Mouse (Mus musculus): ENCODE results near the gene Hamp. TPM values are rescaled to one million over a fixed set of nuclear protein-coding genes. Genes with fewer than 3 reads are reported as not detected.

The Hamp gene
- polyA plus RNA-seq, 1 experiment from 2014 or later = not detected

- peaks cover 13% of the 10 kb centered on the region for H3K4me1 ChIP-seq (ENCODE audit: control insufficient read depth, insufficient read depth, low read length)
- H3K27me3 ChIP-seq (ENCODE audit: control insufficient read depth, insufficient read depth, low read length) = no peaks in the 10 kb centered on the region
- H3K27ac ChIP-seq (ENCODE audit: low read depth, low read length) = peak overlapping the region; percentile 98; the same call in 1 of the 2 replicates
- no peak for ATAC-seq (ENCODE audit: low read depth)
- H3K4me2 ChIP-seq (ENCODE audit: low read depth, low read length) = peak overlapping the region; percentile 65
- H3K9me3 ChIP-seq (ENCODE audit: control insufficient read depth, low read length) = no peaks in the 10 kb centered on the region
- WGBS = 71% methylated on average over 28 of the region's 28 CpGs
- peak overlapping the region; percentile 82 for H3K4me3 ChIP-seq (ENCODE audit: low read depth, low read length)
- H3K9ac ChIP-seq (replicated peaks; ENCODE audit: low read depth, low read length) = peak overlapping the region; percentile 99; the same call in 1 of the 2 replicates
- peaks cover 6% of the 10 kb centered on the region for H3K36me3 ChIP-seq (ENCODE audit: control insufficient read depth, insufficient read depth, low read length)
Measured at GRCm38 (mm10) chr7:30958109-30958865, 14.5 kb upstream of the Hamp start.

GRCm38 (mm10) chr7:30957367-30957783 lies 13.5 kb upstream of the Hamp start:
- Histone ChIP-seq H3K27me3 (ENCODE audit: control insufficient read depth, insufficient read depth, low read length) (no peaks in the 10 kb centered on the region), H3K4me3 (ENCODE audit: low read depth, low read length) (peak overlapping the region; percentile 82), H3K27ac (ENCODE audit: low read depth, low read length) (peak overlapping the region; percentile 98), H3K4me1 (ENCODE audit: control insufficient read depth, insufficient read depth, low read length) (peaks cover 13% of the 10 kb centered on the region), H3K9ac (replicated peaks; ENCODE audit: low read depth, low read length) (peak overlapping the region; percentile 99), H3K9me3 (ENCODE audit: control insufficient read depth, low read length) (no peaks in the 10 kb centered on the region), H3K36me3 (ENCODE audit: control insufficient read depth, insufficient read depth, low read length) (peaks cover 15% of the 10 kb centered on the region), H3K4me2 (ENCODE audit: low read depth, low read length) (peak overlapping the region; percentile 65)
- under 1% methylated on average over 43 of the region's 43 CpGs for WGBS
- peak; percentile 61 for ATAC-seq (ENCODE audit: low read depth)

GRCm38 (mm10) chr7:30956756-30957366 lies 13.0 kb upstream of the Hamp start, which contains the start of gene Usf2:
Gene Usf2, minus strand, starts transcription at chr7:30956803.
- Histone ChIP-seq H3K9ac (replicated peaks; ENCODE audit: low read depth, low read length) (peak within 1 kb of the TSS; percentile 99), H3K4me3 (ENCODE audit: low read depth, low read length) (peak within 1 kb of the TSS; percentile 82), H3K27ac (ENCODE audit: low read depth, low read length) (peak within 1 kb of the TSS; percentile 98), H3K27me3 (ENCODE audit: control insufficient read depth, insufficient read depth, low read length) (no peaks in the 10 kb centered on the region), H3K4me2 (ENCODE audit: low read depth, low read length) (peak within 1 kb of the TSS; percentile 87), H3K9me3 (ENCODE audit: control insufficient read depth, low read length) (no peaks in the 10 kb centered on the region), H3K4me1 (ENCODE audit: control insufficient read depth, insufficient read depth, low read length) (peaks cover 13% of the 10 kb centered on the region), H3K36me3 (ENCODE audit: control insufficient read depth, insufficient read depth, low read length) (peaks cover 20% of the 10 kb centered on the region)
- peak; percentile 52 for ATAC-seq (ENCODE audit: low read depth)
- 1% methylated on average over 36 of the region's 82 CpGs for WGBS

- Histone ChIP-seq H3K27ac (ENCODE audit: low read depth, low read length) (peak overlapping the region; percentile 98), H3K27me3 (ENCODE audit: control insufficient read depth, insufficient read depth, low read length) (no peaks in the 10 kb centered on the region), H3K4me1 (ENCODE audit: control insufficient read depth, insufficient read depth, low read length) (peaks cover 13% of the 10 kb centered on the region), H3K4me2 (ENCODE audit: low read depth, low read length) (peak overlapping the region; percentile 87), H3K9me3 (ENCODE audit: control insufficient read depth, low read length) (no peaks in the 10 kb centered on the region), H3K9ac (replicated peaks; ENCODE audit: low read depth, low read length) (peak overlapping the region; percentile 99), H3K36me3 (ENCODE audit: control insufficient read depth, insufficient read depth, low read length) (peaks cover 24% of the 10 kb centered on the region), H3K4me3 (ENCODE audit: low read depth, low read length) (peak overlapping the region; percentile 82)
- 0% methylated on average over 18 of the region's 49 CpGs for WGBS
- peak; percentile 48 for ATAC-seq (ENCODE audit: low read depth)
Measured at GRCm38 (mm10) chr7:30956357-30956751, 12.5 kb upstream of the Hamp start.

- no peaks in the 10 kb centered on the region for H3K9me3 ChIP-seq (ENCODE audit: control insufficient read depth, low read length)
- 1% methylated on average over 61 of the region's 64 CpGs for WGBS
- H3K36me3 ChIP-seq (ENCODE audit: control insufficient read depth, insufficient read depth, low read length) = peaks cover 24% of the 10 kb centered on the region
- peak; percentile 70 for ATAC-seq (ENCODE audit: low read depth)
- peak overlapping the region; percentile 98 for H3K27ac ChIP-seq (ENCODE audit: low read depth, low read length)
- H3K9ac ChIP-seq (replicated peaks; ENCODE audit: low read depth, low read length) = peak overlapping the region; percentile 99
- H3K27me3 ChIP-seq (ENCODE audit: control insufficient read depth, insufficient read depth, low read length) = no peaks in the 10 kb centered on the region
- H3K4me2 ChIP-seq (ENCODE audit: low read depth, low read length) = peak overlapping the region; percentile 87
- H3K4me1 ChIP-seq (ENCODE audit: control insufficient read depth, insufficient read depth, low read length) = peaks cover 13% of the 10 kb centered on the region
- peak overlapping the region; percentile 82 for H3K4me3 ChIP-seq (ENCODE audit: low read depth, low read length)
Measured at GRCm38 (mm10) chr7:30955584-30956356, 11.9 kb upstream of the Hamp start.

GRCm38 (mm10) chr7:30954971-30955520 lies 11.2 kb upstream of the Hamp start:
- no peaks in the 10 kb centered on the region for H3K27me3 ChIP-seq (ENCODE audit: control insufficient read depth, insufficient read depth, low read length)
- no peak overlapping the region for H3K9ac ChIP-seq (replicated peaks; ENCODE audit: low read depth, low read length)
- H3K36me3 ChIP-seq (ENCODE audit: control insufficient read depth, insufficient read depth, low read length) = peaks cover 29% of the 10 kb centered on the region
- peaks cover 13% of the 10 kb centered on the region for H3K4me1 ChIP-seq (ENCODE audit: control insufficient read depth, insufficient read depth, low read length)
- H3K4me2 ChIP-seq (ENCODE audit: low read depth, low read length) = peak overlapping the region; percentile 87
- 69% methylated on average over 12 of the region's 12 CpGs for WGBS
- no peaks in the 10 kb centered on the region for H3K9me3 ChIP-seq (ENCODE audit: control insufficient read depth, low read length)
- no peak for ATAC-seq (ENCODE audit: low read depth)
- H3K4me3 ChIP-seq (ENCODE audit: low read depth, low read length) = peak overlapping the region; percentile 82
- H3K27ac ChIP-seq (ENCODE audit: low read depth, low read length) = no peak overlapping the region

GRCm38 (mm10) chr7:30954036-30954435 lies 10.2 kb upstream of the Hamp start:
- no peak overlapping the region for H3K4me2 ChIP-seq (ENCODE audit: low read depth, low read length)
- 84% methylated on average over 3 of the region's 3 CpGs for WGBS
- H3K4me3 ChIP-seq (ENCODE audit: low read depth, low read length) = no peak overlapping the region
- H3K36me3 ChIP-seq (ENCODE audit: control insufficient read depth, insufficient read depth, low read length) = peaks cover 34% of the 10 kb centered on the region
- H3K9ac ChIP-seq (replicated peaks; ENCODE audit: low read depth, low read length) = no peak overlapping the region
- peaks cover 13% of the 10 kb centered on the region for H3K4me1 ChIP-seq (ENCODE audit: control insufficient read depth, insufficient read depth, low read length)
- ATAC-seq (ENCODE audit: low read depth) = no peak
- no peak overlapping the region for H3K27ac ChIP-seq (ENCODE audit: low read depth, low read length)
- H3K27me3 ChIP-seq (ENCODE audit: control insufficient read depth, insufficient read depth, low read length) = no peaks in the 10 kb centered on the region
- no peaks in the 10 kb centered on the region for H3K9me3 ChIP-seq (ENCODE audit: control insufficient read depth, low read length)

- Histone ChIP-seq H3K27ac (ENCODE audit: low read depth, low read length) (no peak overlapping the region), H3K4me1 (ENCODE audit: control insufficient read depth, insufficient read depth, low read length) (peaks cover 13% of the 10 kb centered on the region), H3K4me2 (ENCODE audit: low read depth, low read length) (no peak overlapping the region), H3K4me3 (ENCODE audit: low read depth, low read length) (no peak overlapping the region), H3K9me3 (ENCODE audit: control insufficient read depth, low read length) (no peaks in the 10 kb centered on the region), H3K27me3 (ENCODE audit: control insufficient read depth, insufficient read depth, low read length) (no peaks in the 10 kb centered on the region), H3K9ac (replicated peaks; ENCODE audit: low read depth, low read length) (no peak overlapping the region), H3K36me3 (ENCODE audit: control insufficient read depth, insufficient read depth, low read length) (peaks cover 37% of the 10 kb centered on the region)
- ATAC-seq (ENCODE audit: low read depth) = no peak
- WGBS = 90% methylated on average over 6 of the region's 6 CpGs
Measured at GRCm38 (mm10) chr7:30953459-30953858, 9.6 kb upstream of the Hamp start.
